Mouse (Mus musculus): ENCODE measurements around the gene Negr1.

The Negr1 gene

GRCm38 (mm10) chr3:157255446-157255845 lies 693.9 kb downstream of the Negr1 start:
- no peak for DNase-seq

GRCm38 (mm10) chr3:157255863-157256262 lies 694.3 kb downstream of the Negr1 start:
- DNase-seq: no peak

- no peak for DNase-seq
Measured at GRCm38 (mm10) chr3:157268742-157269141, 707.1 kb downstream of the Negr1 start.

- no peak for DNase-seq
Measured at GRCm38 (mm10) chr3:157272379-157272778, 710.8 kb downstream of the Negr1 start.

- DNase-seq: no peak
Measured at GRCm38 (mm10) chr3:157274143-157274542, 712.5 kb downstream of the Negr1 start.

- DNase-seq: no peak
Measured at GRCm38 (mm10) chr3:157279717-157280116, 718.1 kb downstream of the Negr1 start.

GRCm38 (mm10) chr3:157281259-157281658 lies 719.7 kb downstream of the Negr1 start:
- no peak for DNase-seq

GRCm38 (mm10) chr3:157291286-157291685 lies 729.7 kb downstream of the Negr1 start:
- no peak for DNase-seq

GRCm38 (mm10) chr3:157297216-157297615 lies 735.6 kb downstream of the Negr1 start:
- no peak for DNase-seq

- DNase-seq: no peak
Measured at GRCm38 (mm10) chr3:157303430-157304116, 742.0 kb downstream of the Negr1 start.

GRCm38 (mm10) chr3:157321081-157321573 lies 759.5 kb downstream of the Negr1 start:
- no peak for DNase-seq

- no peak for DNase-seq
Measured at GRCm38 (mm10) chr3:157321834-157322233, 760.2 kb downstream of the Negr1 start.

- no peak for DNase-seq
Measured at GRCm38 (mm10) chr3:157334169-157334568, 772.6 kb downstream of the Negr1 start.

GRCm38 (mm10) chr3:157349480-157349879 lies 787.9 kb downstream of the Negr1 start:
- no peak for DNase-seq

- DNase-seq: no peak
Measured at GRCm38 (mm10) chr3:157358905-157359304, 797.3 kb downstream of the Negr1 start.

- DNase-seq: no peak
Measured at GRCm38 (mm10) chr3:157359840-157360239, 798.2 kb downstream of the Negr1 start.

Data from thymus, postnatal 25 days (tissue).